Mouse (Mus musculus): Measurements from ENCODE around the gene 1700029I15Rik.

DNA sequence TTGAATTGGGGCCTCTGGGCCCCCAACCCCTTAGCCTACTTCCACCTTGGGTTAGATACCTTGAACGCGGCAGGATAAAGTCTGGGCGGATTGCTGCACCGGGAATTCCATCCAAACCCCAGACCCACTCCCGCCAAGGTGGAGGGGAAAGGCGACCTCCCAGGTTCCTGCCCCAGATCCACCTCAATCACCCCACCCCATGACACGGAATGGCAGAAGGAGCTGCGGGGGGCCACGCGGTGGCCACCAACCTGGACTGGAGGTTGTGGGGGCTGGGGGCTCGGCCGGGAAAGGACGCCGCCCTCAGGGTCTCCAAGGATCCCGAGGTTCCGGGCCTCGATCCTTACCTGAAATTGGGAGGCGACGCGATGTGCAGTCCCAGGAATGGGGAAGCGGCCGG is 18.3 kb downstream of the 1700029I15Rik start:
- TF ChIP-seq MAFK (IDR thresholded peaks at IDR 0.05; ENCODE audit: insufficient read depth, low read depth, low read length) = no peak
- TF ChIP-seq ZNF384 (IDR thresholded peaks at IDR 0.05; ENCODE audit: low read depth, low read length) = no peak
- TF ChIP-seq ZC3H11A (IDR thresholded peaks at IDR 0.05; ENCODE audit: borderline replicate concordance, low read depth, low read length) = no peak
